Mouse (Mus musculus) hematopoietic stem cell, adult 5-6 weeks (primary cell): ENCODE results near the gene Krtap5-3. TPM values are rescaled to one million over a fixed set of nuclear protein-coding genes. Genes with fewer than 3 reads are reported as not detected.

Experiments
- ATAC-seq, 2 experiments: fragments of 125-278 bp in 1 of 2; replicated peaks in 1 of 2; 2 replicates each; pipeline ENCODE4 v1.8.0; 2016 to 2017; ENCODE audit warnings: inconsistent platforms in 2 of 2, mild to moderate bottlenecking in 2 of 2, moderate number of reproducible peaks in 2 of 2, low read depth in 1 of 2, moderate TSS enrichment in 1 of 2; ENCODE audit not compliant: low FRiP score in 2 of 2, poor library complexity in 2 of 2, severe bottlenecking in 2 of 2, insufficient read depth in 1 of 2, low TSS enrichment in 1 of 2
- total RNA-seq: library from RNA; stranded (forward); fragments of 172-1452, 232-1000 nt; gene quantifications from 2 replicates; pipeline ENCODE4 v1.2.3, GENCODE M21; 2017

The Krtap5-3 gene
- total RNA-seq, 1 experiment from 2014 or later: not detected

- no peak for ATAC-seq
These were observed 30.4 kb downstream of the Krtap5-3 start for GRCm38 (mm10) chr7:142231540-142231939.

- ATAC-seq: no peak
These were observed 39.8 kb downstream of the Krtap5-3 start, which contains the start of gene Gm40460 for GRCm38 (mm10) chr7:142240978-142241377. TSS of gene Gm40460 (minus strand) at chr7:142241078.

DNA sequence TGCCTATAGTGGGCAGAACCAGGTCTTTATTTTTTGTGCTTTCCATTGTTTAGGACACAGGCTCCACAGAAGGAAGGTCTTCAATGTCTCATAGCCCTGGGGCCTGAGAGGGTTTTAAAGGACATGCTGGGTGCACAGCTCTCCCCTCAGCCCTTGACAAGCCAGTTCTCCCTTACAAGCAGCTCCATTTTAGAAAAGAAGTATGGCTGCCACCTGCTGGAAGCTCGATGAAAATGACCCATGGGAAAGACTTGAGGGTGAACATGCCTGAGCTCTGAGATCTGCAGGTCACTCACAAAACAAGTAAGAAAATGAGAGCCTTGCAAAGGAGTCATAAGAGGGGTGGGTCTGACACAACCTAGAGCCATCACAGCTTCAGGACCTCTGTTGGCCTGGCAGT lies 48.7 kb downstream of the Krtap5-3 start:
- ATAC-seq: peak; percentile 43 to 51; a peak in 1 of 4 replicates

Other genes starting within 250 kb of the Krtap5-3 start
- 53.6 and 72.9 TPM in 2 replicates for gene Mob2, start 140.3 kb upstream of the Krtap5-3 start, total RNA-seq
- 0.15 TPM in 1 of 2 replicates, not detected in the other for gene Dusp8, start 105.5 kb upstream of the Krtap5-3 start, total RNA-seq
- not detected in 2 replicates for gene Gm45618, start 80.6 kb upstream of the Krtap5-3 start, total RNA-seq
- not detected in 2 replicates for gene Gm39115, start 65.3 kb upstream of the Krtap5-3 start, total RNA-seq
- gene Gm45337, start 56.8 kb upstream of the Krtap5-3 start, total RNA-seq: not detected in 2 replicates
- gene Gm29735, start 44.3 kb upstream of the Krtap5-3 start, total RNA-seq: not detected in 2 replicates
- gene Gm4553, start 35.6 kb upstream of the Krtap5-3 start, total RNA-seq: not detected in 2 replicates
- gene Krtap5-2, start 25.4 kb upstream of the Krtap5-3 start, total RNA-seq: not detected in 2 replicates
- not detected in 2 replicates for gene Gm10153, start 11.0 kb upstream of the Krtap5-3 start, total RNA-seq
- not detected in 2 replicates for gene Gm7579, start 10.5 kb downstream of the Krtap5-3 start, total RNA-seq
- not detected in 2 replicates for gene Krtap5-5, start 28.6 kb downstream of the Krtap5-3 start, total RNA-seq
- gene Gm40460, start 39.7 kb downstream of the Krtap5-3 start, total RNA-seq: not detected in 2 replicates
- not detected in 2 replicates for gene Gm2431, start 57.0 kb downstream of the Krtap5-3 start, total RNA-seq
- not detected in 2 replicates for gene Gm4559, start 73.0 kb downstream of the Krtap5-3 start, total RNA-seq
- not detected in 2 replicates for gene Krtap5-1, start 95.8 kb downstream of the Krtap5-3 start, total RNA-seq
- gene Krtap5-4, start 102.2 kb downstream of the Krtap5-3 start, total RNA-seq: not detected in 2 replicates
- gene Ifitm10, start 172.4 kb downstream of the Krtap5-3 start, total RNA-seq: not detected in 2 replicates
- gene Gm49369, start 181.3 kb downstream of the Krtap5-3 start, total RNA-seq: 18.0 and 43.2 TPM in 2 replicates
- 123 and 168 TPM in 2 replicates for gene Ctsd, start 186.7 kb downstream of the Krtap5-3 start, total RNA-seq
- not detected in 2 replicates for gene Syt8, start 233.5 kb downstream of the Krtap5-3 start, total RNA-seq
- 8.2 and 12.3 TPM in 2 replicates for gene Tnni2, start 240.4 kb downstream of the Krtap5-3 start, total RNA-seq